Mouse (Mus musculus): Measurements from ENCODE around the gene Tpx2. TPM values are rescaled to one million over a fixed set of nuclear protein-coding genes. Genes with fewer than 3 reads are reported as not detected.

Gene Tpx2
- total and polyA plus RNA-seq, 3 experiments, result 0.18 to 1.1 (median 0.75) TPM

DNA sequence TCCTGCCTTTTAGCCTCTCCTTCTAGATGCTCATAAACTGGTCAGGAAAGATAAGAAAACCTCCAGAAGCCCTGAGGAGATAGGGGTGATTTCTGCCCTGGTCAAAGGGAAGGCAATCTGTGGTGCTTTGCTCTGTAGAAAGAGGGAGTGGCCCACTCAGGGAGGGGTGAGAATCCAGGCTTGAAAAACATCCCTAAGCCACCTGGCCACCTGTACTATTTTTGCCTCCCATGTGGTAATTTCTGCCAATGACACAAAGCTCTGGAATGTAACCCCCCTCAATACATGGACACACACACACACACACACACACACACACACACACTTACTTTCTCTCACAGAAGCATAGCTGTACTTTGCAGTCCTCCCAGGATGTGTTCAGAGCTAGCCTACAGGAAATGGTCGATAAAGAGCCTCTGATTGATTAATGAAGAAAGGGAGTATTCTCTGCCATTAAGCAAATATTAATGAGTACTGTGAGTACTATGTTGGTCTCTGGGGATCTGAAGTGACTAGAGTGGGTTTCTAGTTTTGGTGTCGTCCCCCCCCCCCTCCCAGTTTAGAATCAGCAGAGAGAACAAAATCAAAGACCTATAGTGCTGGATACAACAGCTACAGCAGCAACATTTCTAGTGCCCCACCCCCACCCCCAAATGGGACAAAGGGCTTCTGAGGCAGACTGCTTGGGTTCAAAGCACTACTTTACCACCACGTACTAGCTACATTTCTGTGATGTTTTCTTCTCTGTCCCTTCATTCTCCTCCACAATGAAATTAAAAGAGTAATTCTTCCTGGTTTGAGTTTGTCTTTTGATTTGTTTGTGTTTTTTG is 36.2 kb upstream of the Tpx2 start:
- H3K27me3 ChIP-seq (ENCODE audit: control insufficient read depth, insufficient read depth, low read length), result no peaks in the 10 kb centered on the region
- H3K36me3 ChIP-seq (ENCODE audit: control insufficient read depth, insufficient read depth, low read length), result peaks cover 58% of the 10 kb centered on the region
- H3K4me3 ChIP-seq, result no peak overlapping the region
- H3K4me1 ChIP-seq (ENCODE audit: control insufficient read depth, insufficient read depth, low read length), result peaks cover 42% of the 10 kb centered on the region
- DNase-seq, result peak in 1 of 2 experiments; percentile 22
- H3K79me2 ChIP-seq (replicated peaks; ENCODE audit: control insufficient read depth, insufficient read depth, low read length), result peaks cover 9% of the 10 kb centered on the region
- peak overlapping the region; percentile 62 for H3K27ac ChIP-seq
- H3K9ac ChIP-seq (ENCODE audit: low read depth, low read length), result peak overlapping the region; percentile 35; the same call in 1 of the 2 replicates
- WGBS, result 47% methylated on average over 3 of the region's 3 CpGs
- intact Hi-C loops (cut with DNase I), result no loop called here
- TF ChIP-seq EP300 (IDR thresholded peaks at IDR 0.05; ENCODE audit: insufficient read depth, low read depth, low read length) (no peak), CTCF (IDR thresholded peaks at IDR 0.05) (no peak), POLR2A (IDR thresholded peaks at IDR 0.05; ENCODE audit: insufficient read depth, low read depth, low read length) (no peak)

GRCm38 (mm10) chr2:152813232-152813631 is 34.5 kb upstream of the Tpx2 start:
- WGBS, result 96% methylated on average over 1 of the region's 1 CpGs
- no peaks in the 10 kb centered on the region for H3K27me3 ChIP-seq (ENCODE audit: control insufficient read depth, insufficient read depth, low read length)
- H3K4me1 ChIP-seq (ENCODE audit: control insufficient read depth, insufficient read depth, low read length), result peaks cover 51% of the 10 kb centered on the region
- H3K4me3 ChIP-seq, result no peak overlapping the region
- no peak overlapping the region for H3K9ac ChIP-seq (ENCODE audit: low read depth, low read length)
- H3K79me2 ChIP-seq (replicated peaks; ENCODE audit: control insufficient read depth, insufficient read depth, low read length), result peaks cover 12% of the 10 kb centered on the region; the same call in 1 of the 2 replicates
- intact Hi-C loops (cut with DNase I), result no loop called here
- no peak for DNase-seq
- H3K27ac ChIP-seq, result no peak overlapping the region
- TF ChIP-seq POLR2A (IDR thresholded peaks at IDR 0.05; ENCODE audit: insufficient read depth, low read depth, low read length) (no peak), EP300 (IDR thresholded peaks at IDR 0.05; ENCODE audit: insufficient read depth, low read depth, low read length) (no peak), CTCF (IDR thresholded peaks at IDR 0.05) (no peak)
- peaks cover 61% of the 10 kb centered on the region for H3K36me3 ChIP-seq (ENCODE audit: control insufficient read depth, insufficient read depth, low read length)

- Histone ChIP-seq H3K27me3 (ENCODE audit: control insufficient read depth, insufficient read depth, low read length) (no peaks in the 10 kb centered on the region), H3K9ac (ENCODE audit: low read depth, low read length) (no peak overlapping the region), H3K36me3 (ENCODE audit: control insufficient read depth, insufficient read depth, low read length) (peaks cover 66% of the 10 kb centered on the region), H3K4me3 (no peak overlapping the region), H3K27ac (peak overlapping the region; percentile 39), H3K79me2 (replicated peaks; ENCODE audit: control insufficient read depth, insufficient read depth, low read length) (peaks cover 12% of the 10 kb centered on the region; the same call in 1 of the 2 replicates), H3K4me1 (ENCODE audit: control insufficient read depth, insufficient read depth, low read length) (peaks cover 56% of the 10 kb centered on the region)
- peak in 1 of 2 experiments; percentile 26 for DNase-seq
- 65% methylated on average over 6 of the region's 6 CpGs for WGBS
- TF ChIP-seq EP300 (IDR thresholded peaks at IDR 0.05; ENCODE audit: insufficient read depth, low read depth, low read length) (no peak), CTCF (IDR thresholded peaks at IDR 0.05) (no peak), POLR2A (IDR thresholded peaks at IDR 0.05; ENCODE audit: insufficient read depth, low read depth, low read length) (no peak)
- intact Hi-C loops (cut with DNase I), result no loop called here
Observed at GRCm38 (mm10) chr2:152814213-152814874, 33.4 kb upstream of the Tpx2 start.

GRCm38 (mm10) chr2:152815879-152816656 is 31.7 kb upstream of the Tpx2 start:
- Histone ChIP-seq H3K79me2 (replicated peaks; ENCODE audit: control insufficient read depth, insufficient read depth, low read length) (peaks cover 11% of the 10 kb centered on the region; the same call in 1 of the 2 replicates), H3K4me3 (no peak overlapping the region), H3K9ac (ENCODE audit: low read depth, low read length) (no peak overlapping the region), H3K27me3 (ENCODE audit: control insufficient read depth, insufficient read depth, low read length) (no peaks in the 10 kb centered on the region), H3K4me1 (ENCODE audit: control insufficient read depth, insufficient read depth, low read length) (peaks cover 62% of the 10 kb centered on the region), H3K36me3 (ENCODE audit: control insufficient read depth, insufficient read depth, low read length) (peaks cover 54% of the 10 kb centered on the region), H3K27ac (peak overlapping the region; percentile 97)
- TF ChIP-seq CTCF (IDR thresholded peaks at IDR 0.05) (no peak), POLR2A (IDR thresholded peaks at IDR 0.05; ENCODE audit: insufficient read depth, low read depth, low read length) (no peak), EP300 (IDR thresholded peaks at IDR 0.05; ENCODE audit: insufficient read depth, low read depth, low read length) (no peak)
- 67% methylated on average over 7 of the region's 7 CpGs for WGBS
- intact Hi-C loops (cut with DNase I), result no loop called here
- peak in 1 of 2 experiments; percentile 34 for DNase-seq

- intact Hi-C loops (cut with DNase I), result no loop called here
- DNase-seq, result peak in 1 of 2 experiments; percentile 33
- H3K4me3 ChIP-seq, result no peak overlapping the region
- no peaks in the 10 kb centered on the region for H3K27me3 ChIP-seq (ENCODE audit: control insufficient read depth, insufficient read depth, low read length)
- TF ChIP-seq CTCF (IDR thresholded peaks at IDR 0.05) (no peak), EP300 (IDR thresholded peaks at IDR 0.05; ENCODE audit: insufficient read depth, low read depth, low read length) (no peak), POLR2A (IDR thresholded peaks at IDR 0.05; ENCODE audit: insufficient read depth, low read depth, low read length) (no peak)
- H3K27ac ChIP-seq, result peak overlapping the region; percentile 97
- H3K36me3 ChIP-seq (ENCODE audit: control insufficient read depth, insufficient read depth, low read length), result peaks cover 51% of the 10 kb centered on the region
- 0 out of 2 replicates have a peak overlapping the region, but pooled peaks have one; percentile 8 for H3K9ac ChIP-seq (ENCODE audit: low read depth, low read length)
- peaks cover 8% of the 10 kb centered on the region; the same call in 1 of the 2 replicates for H3K79me2 ChIP-seq (replicated peaks; ENCODE audit: control insufficient read depth, insufficient read depth, low read length)
- H3K4me1 ChIP-seq (ENCODE audit: control insufficient read depth, insufficient read depth, low read length), result peaks cover 63% of the 10 kb centered on the region
- WGBS, result 87% methylated on average over 3 of the region's 3 CpGs
Observed at GRCm38 (mm10) chr2:152816657-152817348, 31.0 kb upstream of the Tpx2 start.

Measured in heart, adult 2 months (tissue).